Mouse (Mus musculus) common myeloid progenitor, adult 5-6 weeks (primary cell): ENCODE data around the gene Phactr1. TPM values are rescaled to one million over a fixed set of nuclear protein-coding genes. Genes with fewer than 3 reads are reported as not detected.

Experiments
- ATAC-seq: replicated peaks from 2 replicates; pipeline ENCODE4 v1.8.0; 2016; ENCODE audit warnings: low read depth, mild to moderate bottlenecking, moderate TSS enrichment, inconsistent platforms; ENCODE audit not compliant: poor library complexity, severe bottlenecking
- total RNA-seq: library from RNA; stranded (forward); fragments of 200-1000, 187-1606 nt; gene quantifications from 2 replicates; pipeline ENCODE4 v1.2.3, GENCODE M21; 2017

Phactr1 gene
- total RNA-seq, 1 experiment from 2014 or later = 0.55 TPM

DNA sequence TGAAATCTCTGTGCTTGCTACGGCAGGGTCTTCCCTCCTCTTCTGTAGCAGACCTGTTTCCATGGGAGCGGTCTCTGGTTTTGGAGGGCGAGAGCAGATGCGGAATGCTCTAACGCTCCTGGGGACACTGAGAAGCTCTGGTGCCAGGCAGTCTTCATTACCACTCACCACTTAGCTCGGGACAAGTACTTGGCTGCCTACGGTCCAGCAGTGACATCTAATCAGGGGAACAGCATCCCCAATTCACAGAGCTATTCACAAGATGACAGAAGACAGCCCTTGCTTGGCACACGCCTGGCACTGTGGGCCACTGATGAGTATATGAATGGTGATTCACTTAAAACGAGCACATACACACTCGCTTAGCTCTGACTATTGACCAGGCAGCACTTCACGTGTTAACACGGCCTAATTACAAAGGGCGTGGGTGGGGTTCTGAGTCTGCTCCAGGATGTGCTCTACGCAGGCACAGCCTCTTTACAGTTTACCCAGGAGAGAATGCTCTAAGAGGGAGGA lies 471.6 kb downstream of the Phactr1 start:
- ATAC-seq = no peak

DNA sequence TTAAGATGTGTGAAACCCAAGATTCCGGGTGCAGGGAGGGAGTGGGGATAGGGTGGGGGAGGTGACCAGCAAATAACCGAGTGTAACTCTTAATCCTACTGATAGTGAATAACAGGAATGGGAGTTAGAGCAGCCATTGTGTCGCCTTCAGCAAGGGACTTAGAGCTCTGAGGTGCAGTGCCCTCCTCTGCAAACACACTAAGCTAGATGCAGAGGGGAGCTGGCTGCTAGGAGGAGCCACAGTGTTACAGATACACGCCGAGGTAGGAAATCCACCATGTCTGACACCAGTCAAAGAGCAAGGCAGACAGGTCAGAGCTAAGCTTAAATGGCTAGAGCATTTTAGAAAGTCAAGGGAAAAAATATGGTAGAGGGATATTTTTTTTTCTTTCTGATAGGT lies 476.9 kb downstream of the Phactr1 start:
- no peak for ATAC-seq

DNA sequence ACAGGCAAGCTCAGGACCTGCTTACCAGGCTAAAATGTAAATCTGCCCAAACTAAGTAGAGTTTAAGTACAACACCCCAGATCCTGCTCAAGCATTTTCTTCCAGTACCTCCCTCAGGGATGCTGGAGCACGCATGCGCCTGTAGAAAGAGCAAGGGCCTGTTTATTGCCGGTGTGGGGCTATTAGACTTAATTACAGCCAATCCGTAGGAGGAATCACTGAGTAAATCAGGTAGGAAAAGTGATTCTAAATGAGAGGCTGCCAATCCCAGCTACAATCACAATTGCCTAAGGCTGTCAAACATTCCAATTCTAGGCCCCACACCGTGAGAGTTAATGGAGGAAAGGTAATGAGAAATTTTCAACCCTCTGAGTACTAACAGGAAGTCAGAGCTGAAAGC lies 477.9 kb downstream of the Phactr1 start:
- ATAC-seq = no peak

DNA sequence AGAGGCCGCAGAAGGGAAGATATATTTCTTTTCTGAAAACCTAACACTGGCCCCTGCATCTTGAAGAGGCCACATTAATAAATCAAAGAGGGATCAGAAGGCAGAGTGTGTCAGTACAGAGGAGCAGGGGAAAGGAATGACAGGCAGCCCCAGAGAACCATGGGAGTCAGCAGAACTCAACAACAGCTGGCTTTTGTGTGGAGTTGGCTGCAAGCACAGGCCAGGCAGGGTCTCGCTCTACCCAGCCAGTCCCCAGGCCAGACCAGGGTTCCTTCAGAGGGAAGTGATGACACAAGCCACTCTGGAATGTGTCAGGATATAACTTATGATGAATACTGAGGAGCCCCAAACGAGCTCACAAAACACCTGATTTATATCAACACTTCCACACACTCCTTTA lies 479.0 kb downstream of the Phactr1 start:
- ATAC-seq = no peak

DNA sequence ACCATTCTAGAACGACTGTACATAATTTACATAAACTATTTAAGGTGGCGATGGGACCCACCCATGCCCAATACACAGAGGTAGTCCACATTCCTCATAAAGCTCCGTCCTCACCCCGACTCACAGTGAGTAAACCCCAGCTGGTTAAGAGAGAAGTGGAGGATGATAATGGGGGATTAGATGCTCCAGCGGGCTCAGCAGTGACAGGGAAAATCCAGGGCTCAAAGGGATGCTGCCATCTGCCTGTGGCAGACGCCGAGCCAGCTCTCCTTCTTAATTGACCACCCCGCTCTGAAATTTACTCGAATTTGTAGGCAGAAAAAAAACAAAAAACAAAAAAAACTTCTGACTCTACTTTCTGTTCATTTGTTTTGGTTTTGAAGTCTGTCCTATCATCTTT lies 487.3 kb downstream of the Phactr1 start:
- no peak for ATAC-seq

DNA sequence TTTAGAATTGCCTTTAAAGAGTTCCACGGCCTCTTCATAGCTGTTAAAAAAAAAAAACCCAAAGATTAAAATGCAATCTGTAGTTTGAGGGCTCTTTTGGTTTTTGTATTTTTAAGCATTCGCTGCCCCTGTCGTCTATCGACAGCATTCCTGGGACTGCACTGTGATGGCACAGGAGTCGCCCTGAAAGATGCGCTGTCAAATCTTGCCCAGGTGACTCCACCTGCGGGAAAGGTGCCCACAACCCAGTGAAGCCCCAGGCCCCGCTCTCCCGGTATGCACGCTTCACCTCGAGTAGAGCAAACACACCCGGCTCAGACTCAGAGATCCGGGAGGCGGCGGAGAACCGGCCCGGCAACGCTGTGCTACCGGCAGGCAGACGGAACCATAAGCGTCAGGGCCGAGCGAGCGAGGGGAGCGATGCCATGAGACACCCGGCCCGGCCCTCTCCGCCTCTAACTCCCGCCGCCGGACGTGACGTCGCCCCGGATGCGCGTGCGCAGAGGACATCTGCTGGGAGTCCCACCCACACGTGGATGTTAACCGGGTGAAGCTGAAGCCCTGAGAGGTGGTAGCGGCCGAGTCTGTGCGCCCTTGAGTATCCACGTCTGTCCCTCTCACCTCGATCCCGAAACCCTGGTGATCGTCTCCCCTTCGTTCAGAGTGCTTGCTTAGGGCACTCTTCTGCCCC lies 490.7 kb downstream of the Phactr1 start, which contains the start of gene Tbc1d7:
Tbc1d7 (minus strand) TSS at position 482 of the 691 bp plus-strand sequence.
- peak; percentile 91 for ATAC-seq

DNA sequence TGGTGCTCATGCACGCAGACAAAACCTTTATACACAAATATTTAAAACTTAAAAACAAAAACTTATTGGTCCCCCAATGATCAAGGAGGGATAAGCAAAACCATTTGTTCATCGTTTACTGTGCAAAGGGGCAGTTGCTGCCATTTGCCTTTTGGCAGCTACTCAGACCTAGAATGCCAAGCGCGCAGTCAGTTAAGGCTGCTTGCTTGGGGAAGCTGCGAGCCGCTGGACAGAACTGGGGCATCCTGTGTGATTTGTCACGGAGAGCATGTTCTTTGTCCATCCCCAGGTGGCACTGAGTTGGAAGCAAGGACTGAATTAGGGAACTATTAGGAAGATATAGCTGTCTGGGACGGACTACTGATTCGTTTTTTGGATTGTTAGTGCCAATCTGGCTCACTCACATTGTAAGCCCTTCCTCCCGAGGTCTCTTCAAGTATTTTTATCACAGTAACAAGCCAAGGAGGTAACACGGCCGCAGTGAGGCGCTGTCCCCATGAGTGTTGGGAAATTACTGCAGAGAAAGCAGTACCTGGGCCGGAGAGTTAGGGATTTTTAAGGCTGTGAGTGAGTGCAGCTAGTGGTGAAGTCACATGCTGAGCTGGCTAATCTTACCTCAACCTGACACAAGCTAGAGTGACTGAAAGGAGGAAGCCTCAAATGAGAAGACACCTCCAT lies 491.8 kb downstream of the Phactr1 start:
- ATAC-seq = no peak

DNA sequence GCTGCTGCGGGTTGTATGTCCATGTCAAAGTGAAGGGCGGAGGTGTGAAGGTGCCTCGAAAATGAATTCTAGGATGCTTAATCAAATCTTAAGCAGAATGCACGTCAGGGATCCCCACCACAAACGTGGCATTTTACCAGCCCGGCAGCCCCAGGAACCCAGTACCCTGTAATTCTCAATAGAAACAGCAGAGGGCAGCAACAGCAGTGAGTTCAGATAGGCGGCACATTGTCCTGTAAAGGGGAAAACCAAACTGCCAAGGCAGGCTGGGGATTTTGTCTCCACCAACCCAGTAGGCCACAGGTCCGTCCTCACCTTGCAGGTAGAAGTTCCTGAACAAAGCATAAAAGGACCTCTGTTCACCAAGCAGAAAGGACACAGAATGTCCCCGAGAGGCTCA lies 492.8 kb downstream of the Phactr1 start:
- peak; percentile 62 for ATAC-seq

DNA sequence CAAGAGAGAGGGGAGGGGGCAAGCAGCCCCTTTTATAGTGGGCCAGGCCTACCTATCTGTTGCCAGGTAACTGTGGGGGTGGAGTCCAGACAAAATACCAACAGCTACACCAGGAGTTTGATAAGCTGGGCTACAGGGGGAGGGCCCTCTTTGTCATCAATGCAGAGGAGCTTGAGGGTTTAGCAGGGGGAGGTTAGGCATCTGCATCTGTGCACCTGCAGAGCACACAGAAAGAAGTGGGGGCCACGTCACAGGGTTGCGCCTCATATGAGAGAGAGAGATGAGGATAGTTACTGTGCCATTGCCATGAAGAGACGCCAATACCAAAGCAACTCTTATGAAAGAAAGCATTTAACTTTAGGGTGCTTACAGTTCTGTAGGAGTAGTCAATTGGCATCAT lies 496.3 kb downstream of the Phactr1 start:
- no peak for ATAC-seq

DNA sequence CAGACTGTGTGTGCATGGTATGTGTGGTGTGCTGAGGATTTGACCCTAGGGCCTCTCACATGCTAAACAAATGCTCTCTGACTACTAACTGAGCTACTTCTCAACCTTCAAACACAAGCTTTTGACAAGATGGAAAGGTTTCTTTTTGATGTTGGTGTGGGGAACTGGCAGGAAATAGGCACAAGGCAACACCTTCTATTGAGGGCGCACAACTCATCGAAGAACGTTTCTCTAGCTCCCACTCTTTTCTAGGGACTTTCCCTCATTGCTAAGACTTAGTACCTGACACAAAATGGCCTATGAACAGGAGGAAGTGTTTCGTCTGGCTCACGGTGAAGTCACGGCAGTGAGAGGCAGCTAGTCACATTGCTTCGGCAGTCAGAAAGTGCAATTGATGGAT lies 496.9 kb downstream of the Phactr1 start:
- ATAC-seq = no peak

DNA sequence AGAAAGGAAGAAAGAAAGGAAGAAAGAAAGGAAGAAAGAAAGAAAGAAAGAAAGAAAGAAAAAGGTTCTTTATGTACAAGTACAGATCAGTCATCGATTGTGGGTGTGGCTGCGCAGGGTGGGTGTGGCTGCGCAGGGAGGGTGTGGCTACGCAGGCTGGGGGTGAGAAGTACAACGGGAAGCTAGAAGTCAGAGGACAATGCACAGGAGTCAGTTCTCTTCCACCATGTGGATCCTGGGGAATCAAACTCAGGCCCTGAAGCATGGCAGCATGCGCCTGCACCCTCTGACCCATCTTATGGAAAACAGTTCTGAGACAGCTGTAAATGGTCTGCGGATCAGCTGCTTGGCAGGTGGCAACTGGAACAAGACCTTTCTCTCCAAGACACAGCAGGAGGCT lies 500.7 kb downstream of the Phactr1 start:
- no peak for ATAC-seq

DNA sequence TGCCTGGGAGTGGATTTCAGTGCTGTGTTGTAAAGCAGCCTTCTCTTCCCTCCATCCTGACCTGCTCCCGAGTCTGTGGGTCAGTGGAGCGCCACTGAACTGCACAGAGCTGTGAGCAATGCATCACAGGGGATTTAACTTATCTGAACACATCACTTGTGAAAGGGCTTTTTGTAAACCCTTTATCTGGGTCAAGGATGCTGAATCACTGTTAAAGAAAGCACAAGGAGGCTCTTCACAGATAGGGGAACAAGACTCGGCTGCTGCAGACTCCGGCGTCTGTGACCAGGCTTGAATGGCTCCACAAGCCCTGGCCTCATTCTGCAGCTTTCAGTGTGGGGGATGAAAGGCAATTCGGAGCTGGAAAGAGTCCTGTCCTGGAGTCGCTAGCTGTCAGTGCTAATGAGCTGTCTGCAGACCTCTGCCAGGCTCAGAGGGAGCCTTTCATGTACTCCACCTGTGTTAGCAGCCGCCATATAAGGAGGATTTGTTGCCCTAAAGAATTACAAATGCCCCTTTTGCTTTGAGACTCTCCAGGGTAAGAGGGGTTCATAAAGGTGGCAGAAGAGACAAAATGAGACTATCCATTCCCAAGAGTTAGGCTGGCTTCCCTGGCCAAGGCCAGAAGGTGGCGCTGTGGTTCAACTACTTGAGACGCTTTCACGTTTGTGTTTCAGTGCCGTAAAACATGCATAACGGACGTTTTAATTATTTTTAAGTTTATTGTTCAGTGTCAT lies 502.2 kb downstream of the Phactr1 start:
- ATAC-seq = peak; percentile 63

DNA sequence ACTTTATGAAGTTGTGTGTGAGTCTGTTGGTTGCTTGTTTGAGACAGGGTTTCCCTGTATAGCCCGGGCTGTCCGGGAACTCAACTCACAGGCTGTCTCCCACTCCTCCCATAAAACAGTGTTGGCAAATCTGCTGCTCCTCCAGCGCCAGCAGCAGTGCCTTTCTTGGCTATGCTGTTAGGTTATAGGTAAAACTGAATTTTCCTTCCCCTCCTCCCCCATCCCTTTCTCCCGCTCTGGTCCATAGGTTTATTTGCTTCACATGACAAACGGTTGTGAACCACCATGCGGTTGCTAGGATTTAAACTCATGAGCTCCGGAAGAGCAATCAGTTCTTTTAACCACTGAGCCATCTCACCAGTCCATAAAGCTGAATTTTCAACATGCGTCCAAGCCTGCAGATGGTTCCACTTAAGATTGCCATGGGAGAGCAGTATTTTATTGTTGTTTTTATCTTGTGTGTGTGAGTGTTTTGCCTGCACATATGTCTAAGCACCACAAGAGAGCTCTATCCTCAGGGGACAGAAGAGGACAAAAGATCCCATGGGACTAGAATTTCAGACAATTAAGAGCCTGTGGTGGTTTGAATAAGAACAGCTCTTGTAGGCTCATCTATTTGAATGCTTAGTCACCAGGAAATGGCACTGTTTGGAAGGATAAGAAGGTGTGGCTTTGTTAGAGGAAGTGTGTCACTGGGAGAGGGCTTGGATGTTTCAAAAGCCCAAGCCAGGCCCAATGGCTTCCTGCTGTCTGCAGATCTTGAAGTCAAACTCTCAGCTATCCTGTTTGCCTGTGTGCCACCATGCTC lies 503.0 kb downstream of the Phactr1 start:
- 0 out of 2 replicates have a peak, but pooled peaks have one; percentile 1 for ATAC-seq

DNA sequence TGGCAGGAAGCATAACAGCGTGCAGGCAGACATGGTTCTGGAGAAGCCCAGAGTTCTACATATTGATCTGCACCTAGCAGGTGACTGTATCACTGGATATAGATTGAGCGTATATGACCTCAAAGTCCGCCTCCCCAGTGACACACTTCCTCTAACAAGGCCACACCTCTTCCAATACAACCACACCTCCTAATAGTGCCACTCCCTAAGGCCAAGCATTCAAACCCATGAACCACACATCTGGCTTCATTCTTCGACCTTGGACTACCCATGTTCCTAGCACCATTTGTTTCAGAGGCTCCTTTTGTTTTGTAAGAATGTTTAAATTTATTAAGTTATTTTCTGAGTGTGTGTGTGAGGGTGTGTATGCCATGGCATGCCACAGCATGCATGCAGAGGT lies 507.3 kb downstream of the Phactr1 start:
- no peak for ATAC-seq
